Mouse (Mus musculus) cortical plate, adult 2 months (tissue): ENCODE measurements around the gene 9130230L23Rik. TPM values are rescaled to one million over a fixed set of nuclear protein-coding genes. Genes with fewer than 3 reads are reported as not detected.

Experiments
- H3K27ac ChIP-seq: fragments of 200-500 bp; 2 replicates; pipeline ENCODE4 v1.5.1; 2012; ENCODE audit warnings: low read length, control low read depth, inconsistent platforms; ENCODE audit not compliant: insufficient read depth
- H3K4me1 ChIP-seq: fragments of 200-500 bp; 2 replicates; pipeline ENCODE4 v1.6.1; 2011; ENCODE audit warnings: low read length; ENCODE audit not compliant: control insufficient read depth, insufficient read depth
- H3K4me3 ChIP-seq: fragments of 200-500 bp; 2 replicates; pipeline ENCODE4 v1.5.1; 2011; ENCODE audit warnings: mild to moderate bottlenecking, low read length, control low read depth; ENCODE audit not compliant: insufficient read depth
- CTCF ChIP-seq: fragments of 200-500 bp; IDR thresholded peaks from 2 replicates; pipeline ENCODE4 v1.5.1; 2011; ENCODE audit warnings: mild to moderate bottlenecking, control low read depth, low read length; ENCODE audit not compliant: insufficient read depth; ENCODE audit errors: extremely low read depth
- POLR2A ChIP-seq: fragments of 200-500 bp; IDR thresholded peaks from 2 replicates; pipeline ENCODE4 v1.6.1; 2011; ENCODE audit warnings: mild to moderate bottlenecking, low read length, control low read depth; ENCODE audit not compliant: insufficient read depth; ENCODE audit errors: extremely low read depth
- polyA plus RNA-seq: library from polyadenylated mRNA; depleted of rRNA; stranded (reverse); fragments of >200 nt; gene quantifications from 2 replicates; pipeline ENCODE4 v1.2.3, GENCODE M21; 2012

9130230L23Rik gene
- polyA plus RNA-seq, 1 experiment: 0.06 TPM

DNA sequence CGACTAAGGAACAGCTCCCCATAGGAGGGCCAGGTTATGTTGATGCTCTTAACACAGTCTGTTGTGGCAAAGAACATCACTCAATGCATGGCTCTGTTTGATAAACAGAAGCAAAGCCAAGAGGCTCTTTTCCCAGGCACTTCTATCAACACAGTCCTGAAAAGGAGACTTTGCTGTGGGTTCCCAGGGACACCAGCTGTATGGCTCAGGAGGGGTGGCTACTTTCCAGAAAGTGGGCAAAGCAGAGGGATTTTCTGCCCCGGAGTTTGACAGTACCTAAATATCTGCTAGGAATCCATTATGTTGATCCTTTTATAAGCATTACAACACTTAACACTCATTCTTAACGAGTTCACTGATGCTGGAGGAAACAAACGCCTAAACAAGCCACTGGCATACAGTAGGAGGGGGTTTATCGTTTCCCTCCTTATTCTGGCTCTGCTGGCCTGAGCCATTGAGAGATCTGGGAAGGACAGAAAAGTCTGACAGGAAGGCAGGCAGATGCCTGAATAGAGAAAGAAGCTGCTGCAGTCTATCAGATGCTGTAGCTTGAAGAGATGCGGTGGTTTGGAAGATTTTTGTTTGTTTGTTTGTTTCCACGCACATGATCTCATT lies 32.5 kb upstream of the 9130230L23Rik start:
- H3K27ac ChIP-seq: no peak overlapping the region
- H3K4me1 ChIP-seq: no peaks in the 10 kb centered on the region
- TF ChIP-seq POLR2A: no peak
- no peak overlapping the region for H3K4me3 ChIP-seq

DNA sequence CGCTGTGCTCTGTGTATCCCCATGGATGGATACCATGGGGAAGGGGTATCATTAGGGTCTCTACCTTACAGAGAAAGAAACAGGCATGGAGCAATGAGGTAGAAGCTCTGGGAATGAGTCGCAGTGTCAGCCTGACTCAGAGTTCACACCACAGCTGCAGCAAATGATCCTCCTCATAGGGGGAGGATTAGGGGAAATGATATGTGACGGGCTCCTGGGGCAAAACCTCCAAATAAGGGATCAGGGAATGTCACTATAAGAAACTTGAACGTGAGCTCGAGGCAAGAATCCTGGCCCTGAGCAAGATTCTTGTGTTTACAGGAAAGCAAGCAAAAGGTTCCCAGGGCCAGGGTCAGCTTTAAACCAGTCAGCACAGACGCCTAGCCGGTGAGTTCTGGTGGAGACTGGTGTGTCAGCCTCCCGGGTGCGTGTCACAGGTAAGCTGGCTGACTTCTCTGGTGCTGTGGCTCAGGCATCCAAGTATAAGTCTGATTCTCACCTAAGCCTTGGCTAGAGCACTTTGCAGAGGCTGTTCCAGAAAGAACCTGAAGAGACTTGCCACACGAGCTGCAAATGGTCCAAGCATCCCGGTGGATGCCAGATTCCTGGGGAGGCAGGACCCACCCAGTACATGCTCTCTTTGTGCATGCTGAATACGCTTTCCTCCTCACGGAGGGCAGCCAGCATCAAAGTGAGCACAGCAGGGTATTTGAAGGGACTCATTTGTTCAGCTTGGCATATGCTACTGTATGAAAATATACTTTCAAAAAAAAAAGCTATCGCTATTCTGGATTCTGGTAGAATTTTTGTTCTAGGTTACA lies 30.5 kb upstream of the 9130230L23Rik start:
- TF ChIP-seq POLR2A (no peak), CTCF (no peak)
- Histone ChIP-seq H3K27ac (no peak overlapping the region), H3K4me1 (no peaks in the 10 kb centered on the region), H3K4me3 (no peak overlapping the region)

DNA sequence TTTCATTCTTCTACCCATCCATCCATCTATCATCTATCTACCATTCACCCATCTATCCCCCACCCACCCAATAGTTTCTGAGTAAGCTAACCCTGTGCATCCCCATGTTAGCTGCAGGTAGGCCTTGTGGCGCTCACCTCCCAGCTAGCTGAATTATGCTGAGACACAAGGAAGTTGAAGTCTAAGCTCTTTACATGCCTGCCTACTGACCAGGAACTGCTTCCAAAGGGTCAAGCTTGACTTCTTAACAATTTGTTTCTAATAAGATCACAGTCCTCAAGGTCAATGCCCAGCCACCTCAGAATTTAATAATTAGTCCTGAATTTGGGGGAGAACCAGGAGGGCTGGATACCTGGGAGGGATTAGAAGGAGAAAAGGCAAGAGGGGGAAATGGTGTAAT lies 28.7 kb upstream of the 9130230L23Rik start:
- H3K4me1 ChIP-seq: no peaks in the 10 kb centered on the region
- H3K27ac ChIP-seq: no peak overlapping the region
- no peak overlapping the region for H3K4me3 ChIP-seq
- TF ChIP-seq CTCF: no peak
- no peak for TF ChIP-seq POLR2A

DNA sequence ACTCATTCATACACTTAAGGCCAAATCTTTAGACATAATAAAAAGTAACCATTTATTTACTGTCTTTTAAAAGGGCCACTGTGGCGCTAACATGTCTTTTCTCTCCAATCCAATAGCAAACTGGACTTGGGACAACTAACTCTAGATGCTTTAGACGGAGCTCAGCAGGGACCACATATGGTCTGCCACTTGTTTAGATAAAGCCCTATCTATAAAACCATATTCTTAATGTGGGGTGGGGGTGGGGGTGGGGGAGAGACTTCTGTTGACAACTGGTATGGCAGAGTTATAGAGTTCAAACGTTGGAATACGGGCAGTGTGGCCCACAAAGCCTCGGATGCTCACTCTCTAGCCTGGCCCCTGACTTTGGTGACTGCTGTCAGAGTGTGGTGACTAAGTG lies 27.6 kb upstream of the 9130230L23Rik start:
- no peaks in the 10 kb centered on the region for H3K4me1 ChIP-seq
- H3K27ac ChIP-seq: no peak overlapping the region
- TF ChIP-seq CTCF (no peak), POLR2A (no peak)
- no peak overlapping the region for H3K4me3 ChIP-seq

DNA sequence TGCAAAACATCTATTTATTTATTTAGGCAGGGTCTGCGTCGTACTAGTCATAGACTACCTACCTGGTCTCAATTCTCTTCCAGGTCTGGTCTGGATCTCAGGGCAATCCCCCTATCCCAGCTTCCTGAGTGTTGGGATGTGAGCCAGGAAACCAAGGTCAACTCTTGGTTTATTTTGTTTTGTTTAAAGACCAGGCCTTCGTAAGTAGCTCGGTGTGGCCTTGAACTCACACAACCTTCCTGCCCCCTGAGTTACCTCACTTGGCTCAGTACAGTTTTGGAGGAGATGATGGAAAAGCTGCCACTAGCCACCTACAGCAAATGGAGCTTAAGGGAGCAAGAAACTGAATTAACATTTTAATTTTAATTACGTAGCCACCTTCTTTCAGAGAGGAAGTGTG lies 24.1 kb upstream of the 9130230L23Rik start:
- H3K4me3 ChIP-seq: no peak overlapping the region
- H3K27ac ChIP-seq: no peak overlapping the region
- TF ChIP-seq CTCF (no peak), POLR2A (no peak)
- H3K4me1 ChIP-seq: no peaks in the 10 kb centered on the region

DNA sequence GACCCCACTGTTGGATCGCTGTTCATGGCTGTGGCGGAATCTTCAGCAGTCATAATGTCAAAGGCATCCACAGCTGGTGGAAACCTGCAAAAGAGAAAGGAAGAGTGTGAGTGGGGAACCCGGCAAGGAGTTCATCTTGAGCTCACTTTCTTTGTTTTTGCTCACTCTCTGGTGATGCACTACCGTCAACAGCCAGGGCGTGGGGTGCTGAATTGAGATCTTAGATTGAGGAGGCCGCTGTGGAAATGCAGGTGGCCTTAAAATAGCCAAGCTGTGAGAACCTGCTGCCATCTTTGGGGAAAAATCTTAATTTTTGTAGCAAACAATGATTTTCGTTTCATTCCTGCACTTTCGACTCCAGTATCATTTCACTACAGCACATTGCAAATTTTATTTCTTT lies 23.1 kb upstream of the 9130230L23Rik start:
- no peaks in the 10 kb centered on the region for H3K4me1 ChIP-seq
- TF ChIP-seq POLR2A (no peak), CTCF (no peak)
- no peak overlapping the region for H3K27ac ChIP-seq
- no peak overlapping the region for H3K4me3 ChIP-seq

DNA sequence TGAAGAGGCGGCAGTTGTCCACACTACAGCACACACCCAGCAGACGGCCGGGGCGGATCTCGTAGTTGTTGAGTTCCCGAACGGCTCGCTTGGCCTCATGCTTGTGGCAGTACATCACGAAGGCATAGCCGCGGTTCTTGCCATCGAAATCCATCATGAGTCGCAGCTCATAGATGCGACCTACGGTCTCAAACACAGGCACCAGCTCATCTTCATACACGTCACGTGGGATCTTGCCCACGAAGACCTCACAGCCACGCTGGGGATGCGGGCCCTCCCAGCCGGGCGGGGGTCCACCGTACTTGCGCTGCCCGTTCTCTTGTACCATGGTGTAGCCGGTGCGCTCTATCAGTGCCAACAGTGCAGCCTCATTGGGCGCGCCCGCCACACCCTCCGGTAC lies 22.7 kb upstream of the 9130230L23Rik start:
- H3K27ac ChIP-seq: no peak overlapping the region
- TF ChIP-seq POLR2A (no peak), CTCF (no peak)
- no peak overlapping the region for H3K4me3 ChIP-seq
- no peaks in the 10 kb centered on the region for H3K4me1 ChIP-seq

DNA sequence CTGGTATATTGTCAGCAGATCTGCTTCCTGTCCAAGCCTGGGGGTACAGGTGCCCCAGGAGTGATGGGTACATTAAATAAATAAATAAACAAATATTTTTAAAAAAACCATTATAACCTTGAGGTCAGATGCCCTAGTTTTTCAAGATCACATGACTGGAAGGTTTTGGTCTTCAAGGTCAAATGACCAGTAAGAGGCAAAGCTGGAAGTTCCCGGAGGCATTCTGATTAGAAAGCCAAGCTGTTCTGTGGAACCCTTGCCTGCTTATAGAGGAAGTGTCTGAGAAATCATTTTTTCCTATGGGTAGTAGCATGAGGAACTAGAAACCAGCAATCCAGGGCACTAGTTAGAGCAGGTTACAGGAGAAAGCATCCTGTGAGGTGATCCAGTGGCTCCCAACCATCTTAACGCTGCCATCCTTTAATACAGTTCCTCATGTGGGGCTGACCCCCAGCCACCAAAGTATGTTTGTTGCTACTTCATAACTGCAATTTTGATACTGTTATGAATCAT lies 11.4 kb upstream of the 9130230L23Rik start:
- H3K4me3 ChIP-seq: no peak overlapping the region
- no peaks in the 10 kb centered on the region for H3K4me1 ChIP-seq
- TF ChIP-seq CTCF (no peak), POLR2A (no peak)
- H3K27ac ChIP-seq: no peak overlapping the region

DNA sequence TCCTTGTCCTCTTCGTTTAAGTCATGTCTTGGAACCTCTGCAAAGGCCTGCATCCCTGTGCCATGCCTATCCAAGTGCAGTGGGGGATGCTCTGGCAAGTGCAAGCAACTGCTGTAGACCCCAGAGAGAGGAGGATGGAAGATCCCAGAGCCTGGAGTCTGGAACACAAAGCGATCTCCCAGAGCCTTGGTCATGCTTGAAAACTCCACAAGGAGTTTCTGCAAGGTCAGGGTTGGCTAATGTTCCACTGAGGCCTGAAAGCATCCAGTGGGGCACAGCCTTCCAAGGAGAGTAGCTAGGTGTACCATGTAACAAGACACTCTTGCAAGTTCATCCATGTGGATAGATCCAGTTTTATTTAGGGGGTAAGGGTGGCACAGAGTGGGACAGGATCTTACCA lies 10.4 kb upstream of the 9130230L23Rik start:
- TF ChIP-seq CTCF (no peak), POLR2A (no peak)
- no peaks in the 10 kb centered on the region for H3K4me1 ChIP-seq
- H3K27ac ChIP-seq: no peak overlapping the region
- no peak overlapping the region for H3K4me3 ChIP-seq

DNA sequence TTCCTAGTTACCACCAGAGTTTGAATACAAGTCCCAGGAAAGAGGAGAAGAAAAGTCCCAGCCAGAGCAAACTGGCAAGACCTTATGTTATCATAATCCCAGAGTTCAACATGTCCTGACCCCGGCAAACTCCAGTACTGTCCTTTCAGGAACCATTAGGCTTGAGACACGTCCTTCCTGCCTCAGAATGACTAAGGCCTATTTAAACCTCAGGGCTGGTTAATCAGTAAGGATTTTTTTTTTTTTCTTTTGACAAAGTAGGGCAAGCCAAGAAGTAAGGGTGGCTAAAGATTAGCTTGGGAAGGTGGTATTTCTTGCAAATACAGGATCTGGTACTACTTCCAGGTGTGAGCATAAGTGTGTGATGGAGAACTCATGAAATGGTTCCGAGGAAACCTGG lies 9.9 kb upstream of the 9130230L23Rik start:
- TF ChIP-seq POLR2A (no peak), CTCF (no peak)
- H3K27ac ChIP-seq: no peak overlapping the region
- no peaks in the 10 kb centered on the region for H3K4me1 ChIP-seq
- H3K4me3 ChIP-seq: no peak overlapping the region
